Mouse (Mus musculus): ENCODE results near the gene Ndufaf2.

Gene Ndufaf2

DNA sequence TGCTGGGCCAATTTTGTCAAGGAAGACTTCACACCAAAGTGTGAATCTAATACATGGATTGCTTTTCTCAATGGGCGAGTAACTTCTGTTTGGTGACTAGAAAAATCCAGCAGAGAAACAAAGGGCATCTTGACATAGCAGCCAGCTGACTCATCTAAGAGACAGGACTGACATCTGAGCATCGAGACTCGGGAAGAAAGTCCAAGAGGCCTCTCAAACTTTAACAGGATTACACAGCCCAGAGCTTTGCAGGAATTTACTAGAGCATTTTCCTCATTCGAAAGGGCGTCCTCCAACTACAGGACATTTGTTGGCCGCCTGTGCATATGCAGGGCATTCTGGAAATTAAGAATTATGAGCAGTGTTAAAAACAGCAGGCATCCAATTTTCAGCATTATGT, 119.0 kb downstream of the Ndufaf2 start:
- no peak for DNase-seq (ENCODE audit: low read depth, low spot score)

DNA sequence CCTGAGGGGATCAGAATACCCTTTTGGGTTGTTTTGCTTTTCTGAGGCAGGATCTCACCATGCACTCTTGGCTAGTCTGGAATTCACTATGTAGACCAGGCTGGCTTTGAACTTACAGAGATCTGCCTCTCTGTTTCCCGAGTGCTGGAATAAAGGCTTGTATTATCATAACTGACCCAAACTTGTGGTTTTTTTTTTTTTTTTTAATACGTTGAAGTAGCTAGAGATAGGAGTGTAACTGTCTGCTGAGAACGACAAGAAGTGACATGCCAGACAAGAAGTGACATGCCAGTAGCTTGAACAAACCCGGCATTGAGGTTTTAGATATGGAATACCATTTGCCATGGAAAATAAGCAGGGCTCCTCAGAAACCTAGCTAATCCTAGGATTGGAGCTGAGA, 125.6 kb downstream of the Ndufaf2 start:
- DNase-seq (ENCODE audit: low read depth, low spot score) = no peak

DNA sequence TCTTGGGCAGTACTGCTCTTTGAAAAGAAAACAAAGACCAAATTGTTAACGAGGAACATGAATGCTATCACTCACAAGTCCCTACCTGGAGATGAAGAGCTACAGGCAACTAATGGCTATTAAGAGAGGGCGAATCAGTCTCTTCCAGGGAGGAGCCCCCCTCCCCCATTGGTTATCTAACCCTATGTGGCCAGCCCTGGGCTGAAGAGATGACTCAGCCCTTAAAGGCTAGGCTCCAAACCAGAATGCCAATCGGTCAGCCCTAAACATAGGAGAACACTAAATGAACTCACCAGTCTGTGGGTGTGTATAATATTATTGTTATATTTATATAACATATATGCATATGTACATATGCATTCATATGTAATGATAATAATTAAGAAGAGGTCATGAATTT, 132.6 kb downstream of the Ndufaf2 start:
- no peak for DNase-seq (ENCODE audit: low read depth, low spot score)

DNA sequence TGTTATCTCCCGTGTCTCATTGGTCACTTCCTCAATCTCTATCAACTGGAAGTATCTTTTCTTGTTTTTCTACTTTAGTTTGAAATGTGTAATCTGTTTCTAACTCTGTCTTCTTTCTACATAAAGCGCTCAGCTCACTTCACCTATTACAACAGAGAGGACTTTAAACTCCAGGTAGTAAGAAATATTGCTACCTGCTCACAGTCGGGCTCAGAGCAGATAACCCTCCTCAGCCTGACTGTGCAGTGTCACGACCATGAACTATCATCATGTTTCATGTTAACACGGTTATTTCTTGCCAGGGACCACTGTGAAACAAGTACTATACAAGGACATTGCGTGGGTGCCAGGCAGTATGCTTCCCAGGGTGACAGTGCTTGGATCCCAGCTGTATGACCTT, 141.1 kb downstream of the Ndufaf2 start:
- DNase-seq (ENCODE audit: low read depth, low spot score) = no peak

DNA sequence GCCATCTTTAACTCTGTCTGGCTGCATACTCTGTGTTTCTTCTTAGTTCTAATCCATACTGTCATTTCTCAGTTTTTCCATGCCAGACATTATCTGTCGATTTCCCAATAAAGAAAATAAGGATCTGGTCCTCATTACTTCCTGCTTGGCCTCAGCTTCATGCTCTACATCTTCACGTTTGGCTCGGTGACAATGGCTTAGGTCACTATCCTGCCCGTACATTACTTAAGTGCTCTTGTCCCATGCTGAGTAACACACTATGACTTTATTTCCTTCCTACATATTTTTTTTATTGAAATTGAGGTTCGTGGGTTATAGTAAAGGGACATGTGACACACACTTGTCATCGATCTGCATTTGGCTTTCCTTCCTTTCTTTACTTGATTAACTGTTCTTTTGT, 143.3 kb downstream of the Ndufaf2 start:
- no peak for DNase-seq (ENCODE audit: low read depth, low spot score)

DNA sequence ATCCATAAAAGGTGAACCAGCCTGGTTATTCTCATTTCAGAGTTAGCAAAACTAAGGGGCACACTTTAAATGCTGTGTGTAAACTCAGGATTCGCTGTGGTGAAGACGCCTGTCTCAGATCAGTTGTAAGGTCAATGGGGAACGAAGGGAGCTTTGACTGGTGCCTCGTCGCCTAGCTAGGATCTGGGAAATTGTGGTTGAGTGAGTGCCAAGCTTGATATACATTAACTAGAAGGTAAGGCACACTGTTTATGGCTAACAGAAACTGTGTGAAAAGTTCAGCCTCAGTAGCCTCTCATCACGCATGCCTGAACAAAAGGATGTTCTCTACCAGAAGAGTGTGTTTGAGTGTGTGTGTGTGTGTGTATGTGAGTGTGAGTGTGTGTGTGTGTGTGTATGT, 144.6 kb downstream of the Ndufaf2 start:
- no peak for DNase-seq (ENCODE audit: low read depth, low spot score)

DNA sequence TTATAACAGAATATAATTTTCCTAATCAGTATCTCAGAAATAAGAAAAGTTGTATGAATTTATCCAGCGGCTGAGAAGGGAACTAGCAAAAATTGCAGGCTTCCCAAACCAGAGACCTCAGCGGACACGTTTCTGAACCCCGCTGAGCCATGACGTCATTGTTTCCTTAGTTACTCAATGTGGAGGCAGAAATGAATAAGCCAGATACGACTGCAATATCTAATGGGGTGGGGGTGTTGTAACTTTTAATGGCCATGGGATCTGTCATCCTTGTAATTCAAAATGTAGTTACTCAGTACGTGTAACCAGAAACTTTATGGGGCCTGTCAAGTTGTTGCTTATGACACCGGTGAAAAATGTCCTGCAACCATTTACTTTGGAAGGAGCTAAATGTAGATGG, 145.3 kb downstream of the Ndufaf2 start:
- DNase-seq (ENCODE audit: low read depth, low spot score) = no peak

DNA sequence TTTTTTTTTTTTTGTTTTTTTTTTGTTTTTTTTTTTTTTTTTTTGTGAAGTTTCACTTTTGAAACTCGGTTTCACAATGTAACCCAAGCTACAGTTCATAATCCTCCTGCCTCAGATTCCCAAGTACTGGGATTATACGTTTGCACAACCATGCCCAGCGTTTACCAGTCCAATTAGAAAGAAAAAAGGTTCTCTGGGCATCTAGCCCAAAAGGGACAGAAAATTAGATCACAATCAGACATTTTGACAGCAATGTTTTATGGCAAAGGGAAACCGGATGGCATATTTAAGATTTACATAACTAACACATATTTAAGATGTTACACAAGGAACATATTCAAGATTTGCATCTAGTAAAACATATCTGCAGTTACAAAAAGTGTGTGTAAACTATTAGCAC, 150.6 kb downstream of the Ndufaf2 start:
- no peak for DNase-seq (ENCODE audit: low read depth, low spot score)

DNA sequence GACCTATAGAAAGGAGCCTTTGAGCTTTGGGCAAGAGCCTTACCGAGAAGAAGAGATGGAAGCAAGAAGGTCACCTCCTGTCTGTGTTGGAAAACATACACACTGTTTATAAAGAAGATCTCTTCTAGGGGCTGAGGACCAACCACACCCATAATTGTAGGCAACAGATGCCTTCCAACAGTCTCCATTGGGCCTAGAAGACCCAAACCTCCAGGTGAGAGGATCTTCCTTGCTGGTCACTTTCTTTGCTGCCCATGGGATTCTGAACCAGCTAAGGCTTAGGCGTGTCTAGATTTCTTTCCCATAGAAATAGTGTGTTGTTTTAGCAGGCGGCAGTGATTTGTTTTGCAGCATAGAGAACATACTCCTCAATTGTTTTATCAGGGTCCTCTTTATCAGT, 162.1 kb downstream of the Ndufaf2 start:
- no peak for DNase-seq (ENCODE audit: low read depth, low spot score)

DNA sequence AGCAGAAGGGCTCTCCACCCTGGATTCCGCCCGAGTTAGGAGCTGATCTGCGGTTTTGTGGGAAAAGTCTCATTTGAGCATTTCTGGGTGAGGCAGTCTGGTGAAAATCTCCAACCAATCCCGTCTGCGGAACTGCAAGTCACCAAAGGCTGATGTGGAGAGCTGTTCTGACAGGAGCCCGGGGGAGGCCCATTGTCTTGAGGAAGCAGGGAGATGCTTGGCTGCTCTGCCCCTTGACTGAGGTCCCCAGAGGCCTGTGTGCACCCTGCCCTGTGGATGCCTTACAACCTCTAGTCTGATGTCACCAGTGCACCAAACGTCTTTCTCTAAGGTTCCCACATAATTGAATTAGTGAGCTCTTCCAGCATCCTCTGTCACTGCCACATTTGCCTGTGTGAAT, 163.2 kb downstream of the Ndufaf2 start:
- DNase-seq (ENCODE audit: low read depth, low spot score) = no peak

DNA sequence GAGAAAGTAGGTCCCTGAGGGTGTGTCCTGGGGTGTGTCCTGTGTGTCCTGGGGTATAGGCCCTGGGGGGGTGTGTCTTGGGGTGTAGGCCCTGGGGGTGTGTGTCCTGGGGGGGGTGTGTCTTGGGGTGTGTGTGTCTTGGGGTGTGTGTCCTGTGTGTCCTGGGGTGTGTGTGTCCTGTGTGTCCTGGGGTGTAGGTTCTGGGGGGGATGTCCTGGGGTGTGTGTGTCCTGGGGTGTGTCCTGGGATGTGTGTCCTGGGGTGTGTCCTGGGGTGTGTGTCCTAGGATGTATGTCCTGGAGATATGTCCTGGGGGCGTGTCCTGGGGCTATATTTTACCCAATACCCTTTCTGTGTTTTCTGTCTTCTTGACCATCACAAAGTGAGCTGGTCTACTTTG, 165.8 kb downstream of the Ndufaf2 start:
- DNase-seq (ENCODE audit: low read depth, low spot score) = no peak

DNA sequence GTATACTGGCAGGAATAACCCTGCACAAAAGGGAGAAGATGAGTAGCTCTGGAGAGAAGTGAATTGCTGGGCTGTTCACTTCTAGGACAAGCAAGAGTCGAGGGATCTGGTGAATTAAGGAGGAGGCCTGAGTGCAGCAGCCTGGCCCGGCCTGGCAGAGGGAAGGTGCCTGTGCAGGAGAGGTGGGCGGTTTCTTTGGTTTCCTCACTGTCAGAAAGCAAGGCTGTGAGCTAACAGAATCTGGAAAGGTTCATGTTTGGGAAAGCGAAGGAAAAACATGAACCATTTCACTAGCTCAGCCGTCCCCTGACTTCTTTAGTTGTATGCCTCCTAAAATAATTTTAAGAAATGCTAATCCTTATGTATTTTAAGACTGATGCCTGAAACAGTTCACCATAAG, 173.8 kb downstream of the Ndufaf2 start:
- peak; percentile 29 for DNase-seq (ENCODE audit: low read depth, low spot score)

DNA sequence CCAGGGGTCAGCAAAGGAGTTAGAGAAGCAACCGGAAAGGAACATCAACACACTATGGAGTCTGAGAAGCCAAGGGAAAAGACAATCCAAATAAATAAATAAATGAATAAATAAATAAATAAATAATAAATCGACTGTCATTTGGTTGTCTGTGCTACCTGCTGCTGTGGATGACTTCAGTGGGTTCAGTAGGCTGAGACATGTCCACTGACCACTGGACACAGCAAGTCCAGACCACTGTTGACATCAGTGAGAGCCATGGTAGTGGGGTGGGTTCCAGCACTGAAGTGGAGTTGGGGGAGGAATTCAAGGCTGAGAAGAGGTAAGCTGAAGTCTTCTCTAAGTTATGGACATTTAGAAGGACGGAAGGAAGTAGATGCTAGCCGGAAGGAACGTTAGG, 174.2 kb downstream of the Ndufaf2 start:
- no peak for DNase-seq (ENCODE audit: low read depth, low spot score)

DNA sequence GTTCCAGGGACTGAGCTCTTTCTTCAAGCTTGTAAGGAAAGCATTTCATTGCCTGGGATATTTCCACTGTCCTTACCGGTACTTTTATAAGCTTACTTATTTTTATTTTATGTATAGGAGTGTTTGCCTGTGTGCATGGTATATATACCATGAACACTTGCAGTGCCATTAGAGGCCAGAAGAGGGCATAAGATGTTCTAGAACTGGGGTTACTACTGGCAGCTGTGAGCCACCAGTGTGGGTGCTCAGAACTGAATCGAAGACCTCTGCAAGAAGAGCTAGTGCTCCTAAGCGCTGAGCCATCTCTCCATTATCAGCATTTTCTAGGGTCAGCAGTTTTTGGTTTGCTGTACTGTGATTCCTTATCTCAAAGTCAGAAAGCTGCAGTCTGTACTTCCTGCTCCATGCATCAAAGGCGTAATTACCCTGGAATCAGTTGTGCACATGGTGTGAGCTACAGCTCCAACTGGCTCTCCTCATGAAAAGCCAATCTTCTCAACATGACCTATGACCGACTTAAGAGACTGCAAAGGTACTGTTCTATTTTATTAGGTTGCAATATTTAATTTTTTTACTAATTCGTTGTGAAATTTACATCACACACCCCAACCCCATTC, 175.1 kb downstream of the Ndufaf2 start:
- DNase-seq (ENCODE audit: low read depth, low spot score) = no peak

DNA sequence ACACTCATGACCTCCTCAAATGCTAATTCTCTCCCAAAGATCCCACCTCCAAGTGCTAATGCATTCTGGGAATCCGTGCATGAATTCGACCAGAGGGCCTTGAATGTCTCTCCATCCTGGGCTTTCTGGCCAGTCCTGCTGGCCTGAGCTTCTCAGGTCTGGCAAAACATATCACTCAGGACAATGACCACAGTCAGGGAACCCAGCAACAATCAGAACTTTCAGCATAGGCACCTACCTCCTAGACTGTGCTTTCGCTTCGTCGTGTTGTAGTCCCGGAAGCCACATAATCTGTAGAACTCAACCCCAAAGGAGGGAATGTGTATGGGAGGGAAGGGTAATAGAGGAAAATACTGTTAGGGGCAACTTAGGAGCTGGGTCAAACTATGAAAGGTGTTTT, 179.0 kb downstream of the Ndufaf2 start:
- no peak for DNase-seq (ENCODE audit: low read depth, low spot score)

DNA sequence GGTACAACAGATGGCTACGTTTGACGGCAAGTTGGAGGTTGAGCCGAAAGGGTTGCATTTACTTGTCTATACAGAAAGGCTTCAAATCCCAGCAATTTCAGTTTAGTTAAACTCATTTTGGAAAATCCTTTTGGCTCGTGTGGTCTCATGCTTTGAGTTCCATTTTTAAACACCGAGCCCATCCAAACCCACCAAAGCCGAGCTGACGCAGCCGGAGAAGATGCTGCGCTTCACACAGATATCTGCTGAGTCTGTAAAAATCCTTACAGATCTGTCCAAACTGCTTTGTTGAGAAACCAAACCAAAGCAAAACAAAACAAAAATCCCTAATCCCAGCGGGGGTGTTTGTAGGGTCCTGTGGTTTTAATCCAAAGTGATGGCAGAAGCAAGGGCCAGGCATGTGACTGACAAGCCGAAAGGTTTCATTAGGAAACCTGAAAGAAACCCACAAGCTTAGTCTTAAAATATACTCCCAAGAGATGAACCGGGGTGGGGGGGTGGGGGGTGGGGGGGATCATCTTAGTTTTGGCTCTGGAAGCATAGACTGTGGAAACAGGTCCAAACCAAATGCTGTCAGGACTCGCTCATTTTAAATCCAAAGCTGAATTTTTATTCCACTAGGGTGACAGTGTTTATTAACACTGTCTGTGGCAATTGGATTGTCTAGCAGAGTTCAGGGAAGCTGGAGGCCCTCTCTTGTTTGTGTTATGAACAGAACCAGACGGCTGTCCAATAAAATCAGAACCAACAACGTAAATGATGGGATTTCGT, 181.4 kb downstream of the Ndufaf2 start:
- DNase-seq (ENCODE audit: low read depth, low spot score) = no peak

DNA sequence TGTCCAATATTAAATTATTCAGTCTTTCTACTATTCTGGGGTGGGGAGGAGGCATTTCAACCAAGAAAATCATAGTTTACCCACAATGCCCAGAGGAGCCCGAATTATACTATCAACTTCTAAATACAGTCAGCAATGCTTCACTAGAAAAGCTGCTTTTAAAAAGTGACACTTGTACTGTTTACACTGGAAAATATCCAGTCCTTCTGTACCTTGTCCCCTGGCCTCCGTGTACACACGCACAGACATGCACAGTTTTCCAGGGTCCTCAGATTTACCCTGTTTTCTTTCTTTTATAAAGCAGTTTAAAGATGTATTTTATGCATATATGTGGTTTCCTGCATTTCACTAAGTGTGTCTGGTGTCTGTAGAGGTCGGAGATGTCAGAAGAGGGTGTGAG, 186.0 kb downstream of the Ndufaf2 start:
- no peak for DNase-seq (ENCODE audit: low read depth, low spot score)

DNA sequence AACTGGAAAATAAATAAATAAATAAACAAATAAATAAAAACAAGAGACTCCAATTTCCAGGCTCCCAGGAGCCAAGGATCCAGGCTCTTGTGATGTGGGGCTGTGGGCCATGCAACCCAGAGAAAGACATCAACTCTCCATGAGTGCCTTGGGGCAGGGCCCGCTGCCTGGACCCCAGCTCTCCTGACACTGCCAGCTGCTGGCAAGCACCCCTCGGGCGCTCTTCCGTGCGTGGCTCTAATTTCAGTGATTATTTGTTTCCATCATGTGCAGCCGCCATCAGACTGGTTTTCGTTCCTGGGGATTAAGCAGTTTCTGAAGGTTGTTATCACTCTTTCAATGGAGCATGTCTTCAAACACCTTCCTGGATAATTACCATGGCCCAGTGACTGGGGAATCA, 186.6 kb downstream of the Ndufaf2 start:
- no peak for DNase-seq (ENCODE audit: low read depth, low spot score)

DNA sequence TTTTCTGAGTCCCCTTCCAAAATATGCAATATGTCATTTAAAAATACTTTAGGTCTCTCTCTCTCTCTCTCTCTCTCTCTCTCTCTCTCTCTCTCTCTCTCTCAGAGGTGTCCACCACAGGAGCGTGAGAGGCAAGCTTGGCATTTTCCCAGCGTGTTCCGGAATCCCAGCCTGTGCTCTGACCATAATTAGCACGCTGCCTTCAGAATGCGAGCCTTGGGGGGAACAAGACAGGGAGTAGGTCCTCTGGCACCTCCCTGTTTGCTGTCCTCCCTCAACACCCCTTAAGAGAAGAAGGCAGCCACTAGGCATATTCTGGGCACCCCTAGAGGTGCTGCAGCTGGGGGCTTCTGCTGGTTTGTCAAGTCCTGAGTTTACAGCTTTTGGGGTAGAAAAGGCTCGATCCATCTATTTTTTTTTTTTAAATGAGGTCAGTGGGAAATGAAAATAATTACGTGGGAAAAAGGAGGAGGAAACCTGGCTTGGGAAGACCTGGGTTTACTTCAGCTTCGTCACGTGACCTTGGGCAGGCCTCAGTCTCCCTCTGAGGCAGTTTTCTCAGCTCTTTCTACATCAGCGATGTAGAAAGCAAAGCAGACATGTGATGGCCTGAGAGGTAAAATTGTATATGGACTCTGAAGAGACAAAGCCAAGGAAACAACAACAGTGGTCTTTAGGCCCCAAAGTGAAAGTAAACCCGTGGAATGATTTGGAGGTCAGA, 187.8 kb downstream of the Ndufaf2 start:
- DNase-seq (ENCODE audit: low read depth, low spot score) = peak; percentile 58

DNA sequence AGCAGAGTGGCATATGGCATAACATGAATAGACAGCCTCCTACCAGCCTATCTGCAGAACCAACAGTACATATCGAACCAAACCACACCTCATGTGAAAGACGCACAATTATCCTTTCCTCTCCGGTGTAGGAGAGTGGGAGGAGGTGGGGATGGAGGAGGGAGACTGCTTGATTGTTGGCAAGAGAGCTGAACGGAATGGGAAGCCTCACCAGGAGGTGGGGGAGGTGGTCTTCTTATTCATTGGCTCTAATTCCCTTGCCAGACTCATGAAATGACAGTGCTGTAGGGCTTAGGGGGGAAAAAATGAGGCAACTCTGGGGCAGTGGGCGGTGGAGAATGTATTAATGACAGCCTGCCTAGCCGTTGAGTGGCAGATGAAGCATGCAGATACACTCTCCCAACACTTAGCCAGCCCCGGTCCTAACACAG, 188.4 kb downstream of the Ndufaf2 start:
- peak; percentile 83 for DNase-seq (ENCODE audit: low read depth, low spot score)

DNA sequence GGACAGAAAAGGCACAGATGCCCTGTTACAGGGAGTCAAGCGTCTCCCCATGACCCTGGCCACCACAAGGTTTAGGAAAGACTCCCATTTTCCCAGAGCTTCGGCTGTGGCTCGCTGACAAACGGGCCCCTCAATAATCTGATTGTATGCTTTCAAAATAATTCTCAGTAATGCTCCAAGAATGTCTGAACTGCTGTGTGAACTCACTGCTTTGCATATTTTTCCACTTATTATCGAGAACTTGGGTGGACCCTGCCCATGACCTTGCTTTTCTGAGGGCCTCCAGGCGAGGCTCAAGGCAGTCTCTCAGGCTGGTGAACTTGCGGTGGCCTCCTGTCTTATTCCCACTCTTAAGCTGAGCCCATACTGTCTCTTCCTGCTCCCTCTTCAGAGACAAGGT, 193.8 kb downstream of the Ndufaf2 start:
- no peak for DNase-seq (ENCODE audit: low read depth, low spot score)

DNA sequence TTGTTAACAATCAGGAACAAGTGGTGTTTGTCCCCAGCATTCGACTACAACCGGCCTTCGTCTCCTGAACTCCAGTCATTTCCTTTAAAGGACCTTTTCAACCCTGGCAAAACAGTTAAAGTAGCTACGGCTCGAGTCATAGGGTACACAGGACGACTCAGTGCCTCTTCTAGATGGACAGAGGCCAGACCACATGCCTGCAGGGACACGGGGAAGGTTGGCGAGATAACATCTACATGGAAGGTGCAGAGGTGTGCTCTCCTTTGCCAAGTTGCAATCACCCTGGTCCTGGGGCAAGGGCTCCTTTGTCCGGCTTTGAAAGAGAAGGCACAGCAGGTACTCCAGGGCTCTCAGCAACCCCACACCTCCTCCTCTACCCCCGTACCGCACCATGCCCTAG, 195.0 kb downstream of the Ndufaf2 start:
- no peak for DNase-seq (ENCODE audit: low read depth, low spot score)

DNA sequence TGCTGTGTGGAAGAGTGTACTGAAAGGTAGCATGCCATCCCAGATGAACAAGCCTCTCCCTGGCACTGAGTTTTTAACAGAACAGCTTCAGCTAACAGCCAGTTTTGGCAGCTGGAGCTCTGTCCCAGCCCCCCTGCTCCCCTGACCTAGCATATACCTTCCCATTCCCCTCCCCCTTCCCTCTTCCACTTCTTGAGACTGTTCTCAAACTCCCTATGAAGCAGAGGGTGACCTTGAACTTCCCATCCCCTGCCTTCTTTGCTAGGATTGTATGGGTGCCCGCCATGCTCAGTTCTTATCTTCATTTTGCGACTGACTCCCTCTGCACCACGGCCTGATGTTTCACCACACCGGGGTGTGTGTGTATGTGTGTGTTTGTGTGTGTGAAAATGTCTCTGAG, 195.7 kb downstream of the Ndufaf2 start:
- no peak for DNase-seq (ENCODE audit: low read depth, low spot score)

All from brain, adult 2 months (tissue).